Mouse (Mus musculus) limb, embryonic 12.5 days (tissue): ENCODE measurements around the gene Arhgap6. TPM values are rescaled to one million over a fixed set of nuclear protein-coding genes. Genes with fewer than 3 reads are reported as not detected.

Experiments
- ATAC-seq: fragments of 200-750 bp; cut with Nextera tagmentation; 2 replicates; pipeline ENCODE4 v1.8.0; 2017; ENCODE audit warnings: low read depth, moderate TSS enrichment; ENCODE audit not compliant: insufficient number of reproducible peaks, insufficient read depth, low FRiP score, low TSS enrichment
- H3K27ac ChIP-seq: fragments of 300-500 bp; sonication (generic); 2 replicates; pipeline ENCODE4 v1.5.1; 2016; ENCODE audit warnings: mild to moderate bottlenecking, moderate library complexity
- H3K27me3 ChIP-seq: fragments of 300-500 bp; sonication (generic); 2 replicates; pipeline ENCODE4 v1.6.1; 2016; ENCODE audit warnings: mild to moderate bottlenecking, moderate library complexity
- H3K36me3 ChIP-seq: fragments of 300-500 bp; sonication (generic); 2 replicates; pipeline ENCODE4 v1.6.1; 2016; ENCODE audit warnings: mild to moderate bottlenecking, moderate library complexity
- H3K4me1 ChIP-seq: fragments of 300-500 bp; sonication (generic); replicated peaks from 2 replicates; pipeline ENCODE4 v1.6.1; 2016
- H3K4me2 ChIP-seq: fragments of 300-500 bp; sonication (generic); 2 replicates; pipeline ENCODE4 v1.6.1; 2016; ENCODE audit warnings: mild to moderate bottlenecking, moderate library complexity
- H3K4me3 ChIP-seq: fragments of 300-500 bp; sonication (generic); replicated peaks from 2 replicates; pipeline ENCODE4 v1.5.1; 2016; ENCODE audit warnings: mild to moderate bottlenecking
- H3K9ac ChIP-seq: fragments of 300-500 bp; sonication (generic); replicated peaks from 2 replicates; pipeline ENCODE4 v1.6.1; 2016; ENCODE audit warnings: mild to moderate bottlenecking, moderate library complexity
- H3K9me3 ChIP-seq: fragments of 300-500 bp; sonication (generic); 2 replicates; pipeline ENCODE4 v1.6.1; 2016; ENCODE audit warnings: mild to moderate bottlenecking, moderate library complexity
- WGBS: fragments of 180-500 bp; shearing (Covaris S2); methylation state at CpG from one replicate; pipeline ENCODE4 v1.1.7; 2016; 5-methylcytosine and 5-hydroxymethylcytosine counted together
- polyA plus RNA-seq: library from polyadenylated mRNA; unstranded; fragments of >200 nt; fragmentation: Nextera tagmentation; extraction: Ambion mirVana; gene quantifications from 2 replicates; pipeline ENCODE4 v1.2.1, GENCODE M21; 2016

Gene Arhgap6
- polyA plus RNA-seq, 1 experiment from 2014 or later, result 1.3 TPM

DNA sequence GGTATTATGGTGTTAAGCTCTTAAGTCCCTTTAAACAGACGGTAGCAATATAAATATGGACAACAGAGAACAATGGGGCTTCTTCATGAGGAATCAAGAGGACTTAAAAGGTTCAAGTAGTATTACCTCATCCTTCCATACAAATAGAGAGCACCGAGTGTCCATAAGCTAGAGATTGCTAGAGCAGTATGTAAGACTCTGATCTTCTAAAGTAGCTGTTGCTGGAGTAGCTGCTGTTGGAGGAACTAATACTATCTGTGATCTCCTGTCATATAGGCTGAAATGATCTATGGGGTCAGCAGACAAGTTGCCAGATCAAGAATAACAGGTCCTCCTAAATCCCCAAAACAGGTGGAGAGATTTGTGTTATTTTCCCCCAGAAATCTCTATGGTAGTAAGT is 108.7 kb downstream of the Arhgap6 start:
- H3K9ac ChIP-seq, result no peak overlapping the region
- no peaks in the 10 kb centered on the region for H3K9me3 ChIP-seq
- no peaks in the 10 kb centered on the region for H3K4me1 ChIP-seq
- H3K4me3 ChIP-seq, result no peak overlapping the region
- no peak for ATAC-seq
- no peak overlapping the region for H3K4me2 ChIP-seq
- H3K27me3 ChIP-seq, result peaks cover 10% of the 10 kb centered on the region; the same call in 1 of the 2 replicates
- H3K27ac ChIP-seq, result no peak overlapping the region
- H3K36me3 ChIP-seq, result no peaks in the 10 kb centered on the region
- WGBS, result 72% methylated on average over 2 of the region's 2 CpGs

DNA sequence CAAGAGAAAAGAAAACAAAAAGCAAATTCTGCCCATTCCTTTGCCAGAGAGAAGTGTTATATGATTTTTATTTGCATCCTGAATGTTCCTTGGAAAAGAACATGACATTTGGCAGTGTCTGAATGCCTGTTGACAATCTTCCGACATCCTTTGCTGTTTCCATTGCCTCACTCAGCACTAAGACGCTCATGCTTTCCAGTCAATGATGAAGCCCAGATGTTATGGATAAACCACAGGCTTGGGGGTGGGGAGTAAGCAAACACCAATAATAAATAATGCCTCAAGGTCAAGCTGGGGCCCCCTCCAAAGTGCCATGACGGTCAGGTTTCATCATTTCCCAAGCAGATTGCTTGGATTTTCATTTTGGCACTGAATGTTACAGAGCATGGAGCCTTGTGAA is 109.2 kb downstream of the Arhgap6 start:
- no peak overlapping the region for H3K27ac ChIP-seq
- ATAC-seq, result no peak
- peaks cover 10% of the 10 kb centered on the region; the same call in 1 of the 2 replicates for H3K27me3 ChIP-seq
- no peaks in the 10 kb centered on the region for H3K9me3 ChIP-seq
- no peak overlapping the region for H3K4me3 ChIP-seq
- no peak overlapping the region for H3K9ac ChIP-seq
- H3K4me1 ChIP-seq, result no peaks in the 10 kb centered on the region
- no peak overlapping the region for H3K4me2 ChIP-seq
- H3K36me3 ChIP-seq, result no peaks in the 10 kb centered on the region
- 56% methylated on average over 3 of the region's 3 CpGs for whole genome bisulfite sequencing

DNA sequence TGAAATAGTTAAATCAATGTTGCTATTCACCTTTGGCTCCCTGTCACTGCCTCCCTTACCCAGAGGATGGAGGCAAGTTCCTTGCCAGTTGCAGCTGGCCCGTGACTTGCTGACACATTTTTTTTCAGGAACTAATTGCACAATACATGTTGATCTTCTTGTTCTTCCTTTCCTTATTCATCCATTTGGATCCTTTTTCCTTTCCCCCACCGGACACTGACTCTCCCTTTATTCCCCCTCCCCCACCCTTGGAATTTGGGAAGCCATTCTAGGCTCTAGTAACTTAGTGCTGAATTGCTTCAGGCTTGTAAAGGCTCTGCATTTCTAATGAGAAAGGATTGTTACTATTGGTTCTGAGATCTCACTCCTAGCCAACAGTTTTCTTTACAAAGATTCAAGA is 112.7 kb downstream of the Arhgap6 start:
- Histone ChIP-seq H3K9ac (no peak overlapping the region), H3K4me3 (no peak overlapping the region), H3K4me1 (no peaks in the 10 kb centered on the region), H3K27me3 (peaks cover 9% of the 10 kb centered on the region; the same call in 1 of the 2 replicates), H3K27ac (no peak overlapping the region), H3K36me3 (no peaks in the 10 kb centered on the region), H3K9me3 (no peaks in the 10 kb centered on the region), H3K4me2 (no peak overlapping the region)
- no peak for ATAC-seq
- 56% methylated on average over 2 of the region's 2 CpGs for whole genome bisulfite sequencing

DNA sequence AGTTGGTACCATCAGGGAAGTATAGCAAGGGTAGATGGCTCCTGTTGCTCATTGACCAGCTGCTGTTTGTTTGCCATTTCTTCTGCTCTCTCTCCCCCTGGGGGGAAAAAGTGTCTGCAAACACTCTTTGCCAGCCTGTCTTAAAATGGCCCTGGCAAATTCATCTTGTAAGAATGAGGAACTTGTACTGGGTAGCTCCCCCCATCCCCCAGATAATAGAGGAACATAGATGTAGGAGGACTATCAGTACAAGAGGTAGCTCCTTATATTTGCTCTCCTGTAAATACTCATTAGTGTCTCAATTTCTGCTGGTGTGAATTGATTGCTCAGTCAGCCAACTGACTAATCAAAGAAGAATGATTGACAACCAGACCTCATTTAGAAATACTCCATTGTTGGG is 118.6 kb downstream of the Arhgap6 start:
- ATAC-seq, result no peak
- Histone ChIP-seq H3K4me2 (no peak overlapping the region), H3K9me3 (no peaks in the 10 kb centered on the region), H3K9ac (no peak overlapping the region), H3K27me3 (peaks cover 3% of the 10 kb centered on the region), H3K4me3 (no peak overlapping the region), H3K27ac (no peak overlapping the region), H3K36me3 (no peaks in the 10 kb centered on the region), H3K4me1 (no peaks in the 10 kb centered on the region)

DNA sequence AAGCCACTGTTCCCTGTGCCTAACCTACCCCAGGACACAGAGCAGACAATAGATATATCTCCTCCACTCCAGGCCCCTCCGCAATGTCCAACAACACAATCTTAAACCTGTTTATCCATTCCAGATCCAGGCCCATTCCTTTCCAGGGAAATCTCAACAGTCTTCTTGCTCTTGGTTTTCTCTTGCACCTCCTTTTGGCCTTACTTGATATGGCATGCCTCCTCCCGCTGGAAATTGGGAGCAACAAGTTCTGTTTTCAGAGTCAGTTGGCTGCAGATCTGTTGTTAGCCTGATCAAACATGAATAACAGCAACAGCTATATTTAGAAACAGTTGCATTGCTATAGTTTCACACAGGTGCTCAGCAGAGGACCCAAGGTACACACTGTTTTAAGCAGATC is 126.0 kb downstream of the Arhgap6 start:
- Histone ChIP-seq H3K4me2 (no peak overlapping the region), H3K9me3 (no peaks in the 10 kb centered on the region), H3K4me3 (no peak overlapping the region), H3K36me3 (no peaks in the 10 kb centered on the region), H3K9ac (no peak overlapping the region), H3K4me1 (no peaks in the 10 kb centered on the region), H3K27me3 (peaks cover 15% of the 10 kb centered on the region; the same call in 1 of the 2 replicates), H3K27ac (no peak overlapping the region)
- WGBS, result 72% methylated on average over 2 of the region's 2 CpGs
- no peak for ATAC-seq

DNA sequence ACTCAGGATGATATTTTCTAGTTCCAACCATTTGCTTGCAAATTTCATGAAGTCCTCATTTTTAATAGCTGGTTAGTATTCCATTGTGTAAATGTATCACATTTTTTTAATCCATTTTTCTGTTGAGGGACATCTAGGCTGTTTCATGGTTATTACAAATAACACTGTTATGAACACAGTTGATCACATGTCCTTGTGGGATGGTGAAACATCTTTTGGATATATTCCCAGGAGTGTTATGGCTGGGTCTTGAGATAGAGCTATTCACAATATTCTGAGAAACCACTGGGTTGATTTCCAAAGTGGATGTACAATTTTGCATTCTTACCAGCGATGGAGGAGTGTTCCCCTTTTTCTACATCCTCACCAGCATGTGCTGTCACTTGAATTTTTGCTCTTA is 137.5 kb downstream of the Arhgap6 start:
- Histone ChIP-seq H3K36me3 (no peaks in the 10 kb centered on the region), H3K27ac (no peak overlapping the region), H3K9me3 (no peaks in the 10 kb centered on the region), H3K4me3 (no peak overlapping the region), H3K4me1 (no peaks in the 10 kb centered on the region), H3K9ac (no peak overlapping the region), H3K4me2 (no peak overlapping the region), H3K27me3 (peaks cover 15% of the 10 kb centered on the region)
- ATAC-seq, result no peak
- 63% methylated on average over 1 of the region's 1 CpGs for WGBS

DNA sequence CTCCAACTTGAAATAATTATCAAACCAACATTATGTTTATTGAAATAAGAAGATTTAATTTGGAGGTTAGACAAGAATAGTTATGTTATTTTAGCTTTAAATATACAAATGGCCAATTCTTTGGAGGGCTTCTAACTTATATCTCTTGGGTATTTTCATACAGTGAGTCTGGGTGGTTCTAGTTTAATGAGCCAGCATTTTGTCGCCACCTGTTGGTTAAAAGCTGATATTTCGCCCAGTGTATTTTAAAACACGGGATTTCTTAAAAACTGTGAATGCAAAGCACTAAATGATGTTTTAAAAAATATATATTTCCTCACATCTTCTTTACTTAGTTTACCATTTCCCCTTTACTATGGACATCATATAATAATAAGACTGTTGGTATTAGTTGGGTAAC is 140.5 kb downstream of the Arhgap6 start:
- Histone ChIP-seq H3K4me2 (no peak overlapping the region), H3K9me3 (no peaks in the 10 kb centered on the region), H3K36me3 (no peaks in the 10 kb centered on the region), H3K27me3 (peaks cover 21% of the 10 kb centered on the region), H3K9ac (no peak overlapping the region), H3K4me3 (no peak overlapping the region), H3K27ac (no peak overlapping the region), H3K4me1 (no peaks in the 10 kb centered on the region)
- ATAC-seq, result no peak
- WGBS, result 17% methylated on average over 3 of the region's 3 CpGs

DNA sequence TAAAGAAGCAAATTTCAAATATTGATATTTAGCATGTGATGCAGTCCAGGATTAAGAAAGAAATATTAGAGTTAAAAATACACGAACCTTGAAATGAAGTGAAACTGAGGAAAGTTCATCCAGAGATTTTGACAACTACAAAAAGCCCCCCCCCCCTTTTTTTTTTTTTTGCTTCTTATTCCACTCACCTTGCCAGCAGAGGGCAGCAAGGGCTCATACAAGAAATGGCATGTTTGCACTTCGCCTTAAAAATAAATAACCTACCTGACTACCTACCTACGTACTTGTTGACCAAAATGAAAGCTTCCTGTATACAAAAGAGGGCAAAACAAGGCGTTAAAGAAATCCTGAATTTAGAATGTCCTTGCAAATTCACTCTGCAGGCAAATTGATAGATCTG is 143.0 kb downstream of the Arhgap6 start:
- H3K27me3 ChIP-seq, result peaks cover 27% of the 10 kb centered on the region
- H3K4me2 ChIP-seq, result no peak overlapping the region
- H3K36me3 ChIP-seq, result no peaks in the 10 kb centered on the region
- no peak overlapping the region for H3K9ac ChIP-seq
- no peak overlapping the region for H3K27ac ChIP-seq
- 50% methylated on average over 4 of the region's 4 CpGs for WGBS
- H3K4me3 ChIP-seq, result no peak overlapping the region
- ATAC-seq, result no peak
- no peaks in the 10 kb centered on the region for H3K9me3 ChIP-seq
- H3K4me1 ChIP-seq, result no peaks in the 10 kb centered on the region

DNA sequence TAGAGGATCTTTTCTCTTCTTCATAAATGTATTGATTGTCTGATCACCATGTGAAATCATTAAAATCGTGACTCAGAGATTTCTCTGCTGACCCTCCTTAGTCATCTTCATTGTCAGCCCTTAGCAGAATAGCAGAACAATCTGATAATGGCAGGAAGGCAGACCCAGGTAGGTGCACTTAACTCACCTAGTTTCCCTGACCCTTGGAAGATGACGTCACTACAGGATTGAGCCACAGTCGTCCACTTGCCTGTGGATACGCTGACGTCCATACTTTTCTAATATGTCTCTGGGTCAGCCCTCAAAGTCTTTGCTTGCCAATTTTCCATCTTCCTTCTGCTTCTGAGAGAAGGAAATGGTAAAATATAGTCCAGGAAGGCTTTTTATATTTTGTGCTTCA is 146.8 kb downstream of the Arhgap6 start:
- Histone ChIP-seq H3K36me3 (no peaks in the 10 kb centered on the region), H3K27me3 (peaks cover 18% of the 10 kb centered on the region), H3K9me3 (no peaks in the 10 kb centered on the region), H3K4me1 (no peaks in the 10 kb centered on the region), H3K4me3 (no peak overlapping the region), H3K4me2 (no peak overlapping the region), H3K27ac (no peak overlapping the region), H3K9ac (no peak overlapping the region)
- ATAC-seq, result no peak
- WGBS, result 80% methylated on average over 5 of the region's 5 CpGs

DNA sequence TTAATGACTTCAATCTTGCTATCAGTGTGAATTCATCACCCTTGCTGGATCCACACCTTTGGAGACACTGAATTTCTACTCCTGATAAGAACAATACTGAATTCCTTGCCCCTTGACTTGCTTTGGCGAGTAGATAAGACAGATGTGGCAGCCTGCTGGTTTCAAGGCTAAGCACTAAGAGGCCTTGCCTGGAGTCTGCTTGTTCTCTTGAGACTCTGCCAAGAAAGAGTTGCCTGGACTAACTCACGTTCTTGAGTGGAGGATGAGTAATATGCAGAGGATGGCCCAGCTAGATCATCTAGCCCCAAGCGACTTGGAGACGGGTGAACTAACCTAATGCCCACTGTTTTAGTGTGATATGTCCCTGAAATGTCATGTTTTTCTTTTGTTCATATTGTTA is 148.3 kb downstream of the Arhgap6 start:
- 83% methylated on average over 4 of the region's 4 CpGs for WGBS
- H3K4me2 ChIP-seq, result no peak overlapping the region

DNA sequence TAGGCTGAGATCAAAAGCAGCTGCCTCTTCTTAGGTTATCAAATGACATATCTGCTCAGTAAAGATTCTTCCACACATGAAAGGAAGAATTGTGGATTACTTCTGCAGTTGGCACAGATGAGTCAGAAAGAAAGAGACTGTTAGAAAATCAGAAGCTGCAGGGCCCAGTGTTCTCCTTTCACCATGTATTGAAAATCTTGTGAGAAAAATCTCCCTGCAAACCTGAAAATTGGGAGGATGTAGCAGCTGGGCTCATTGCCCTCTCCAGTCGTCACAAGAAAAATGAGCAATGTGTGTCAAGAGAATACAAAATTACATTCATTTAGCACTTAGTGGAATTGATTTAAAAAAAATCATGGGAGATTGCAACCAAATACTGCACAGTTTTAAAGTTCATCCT is 180.5 kb downstream of the Arhgap6 start:
- Histone ChIP-seq H3K27me3 (peaks cover 6% of the 10 kb centered on the region), H3K4me3 (no peak overlapping the region), H3K9ac (no peak overlapping the region), H3K4me2 (no peak overlapping the region), H3K27ac (no peak overlapping the region), H3K4me1 (no peaks in the 10 kb centered on the region), H3K9me3 (no peaks in the 10 kb centered on the region), H3K36me3 (no peaks in the 10 kb centered on the region)
- WGBS, result 67% methylated on average over 1 of the region's 1 CpGs
- ATAC-seq, result no peak

More for the DNA sequence above, 148.3 kb downstream of the Arhgap6 start:
- no peak for ATAC-seq
- H3K4me3 ChIP-seq, result no peak overlapping the region
- no peaks in the 10 kb centered on the region for H3K36me3 ChIP-seq
- H3K27me3 ChIP-seq, result peaks cover 15% of the 10 kb centered on the region
- no peaks in the 10 kb centered on the region for H3K4me1 ChIP-seq
- no peak overlapping the region for H3K27ac ChIP-seq
- H3K9me3 ChIP-seq, result no peaks in the 10 kb centered on the region
- H3K9ac ChIP-seq, result no peak overlapping the region

DNA sequence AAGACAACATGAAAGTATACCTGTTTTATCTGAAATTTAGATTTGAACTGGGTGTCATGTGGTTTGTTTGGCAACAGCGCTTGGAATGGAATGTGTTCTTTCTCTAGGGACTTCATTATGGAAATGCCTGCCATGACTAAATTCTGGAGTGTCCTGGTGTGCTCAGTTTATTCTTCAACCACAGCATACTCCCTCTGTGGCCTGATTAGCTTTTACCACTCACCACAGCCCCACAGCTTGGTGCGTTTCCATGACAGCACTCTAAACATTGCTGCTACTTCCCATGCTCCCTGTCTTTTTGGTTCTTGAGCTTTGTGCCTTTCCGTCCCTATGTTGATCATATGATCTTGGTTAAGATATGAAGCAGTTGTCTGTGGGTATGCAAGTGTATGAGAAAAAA is 182.9 kb downstream of the Arhgap6 start:
- ATAC-seq, result no peak
- Histone ChIP-seq H3K4me3 (no peak overlapping the region), H3K27me3 (peaks cover 9% of the 10 kb centered on the region), H3K36me3 (no peaks in the 10 kb centered on the region), H3K9me3 (no peaks in the 10 kb centered on the region), H3K27ac (no peak overlapping the region), H3K4me2 (no peak overlapping the region), H3K4me1 (no peaks in the 10 kb centered on the region), H3K9ac (no peak overlapping the region)
- 65% methylated on average over 3 of the region's 3 CpGs for WGBS
